Mouse (Mus musculus): Measurements from ENCODE around the gene Teddm1b. TPM values are rescaled to one million over a fixed set of nuclear protein-coding genes. Genes with fewer than 3 reads are reported as not detected.
"Not testable (repeated sequence)": the region's sequence is repeated elsewhere in the genome, so short reads cannot be mapped to it uniquely, and the experiment has no call there.

The Teddm1b gene
- polyA plus RNA-seq (2015; fragmentation: Nextera tagmentation; extraction: Ambion mirVana), result 0.18 and 0.29 TPM in 2 replicates

GRCm38 (mm10) chr1:153874045-153874444, at the start of gene Teddm1b:
TSS of gene Teddm1b (plus strand) at chr1:153874345.
- no peak within 1 kb of the TSS for H3K9ac ChIP-seq
- no peak within 1 kb of the TSS for H3K27ac ChIP-seq
- H3K36me3 ChIP-seq, result no peaks in the 10 kb centered on the region
- H3K4me2 ChIP-seq (replicated peaks), result no peak within 1 kb of the TSS
- no peak for ATAC-seq
- no peaks in the 10 kb centered on the region; the same call in 1 of the 2 replicates for H3K27me3 ChIP-seq (replicated peaks)
- 78% methylated on average over 6 of the region's 6 CpGs for WGBS
- H3K4me1 ChIP-seq (replicated peaks), result no peaks in the 10 kb centered on the region
- no peaks in the 10 kb centered on the region for H3K9me3 ChIP-seq
- no peak within 1 kb of the TSS for H3K4me3 ChIP-seq (replicated peaks)

DNA sequence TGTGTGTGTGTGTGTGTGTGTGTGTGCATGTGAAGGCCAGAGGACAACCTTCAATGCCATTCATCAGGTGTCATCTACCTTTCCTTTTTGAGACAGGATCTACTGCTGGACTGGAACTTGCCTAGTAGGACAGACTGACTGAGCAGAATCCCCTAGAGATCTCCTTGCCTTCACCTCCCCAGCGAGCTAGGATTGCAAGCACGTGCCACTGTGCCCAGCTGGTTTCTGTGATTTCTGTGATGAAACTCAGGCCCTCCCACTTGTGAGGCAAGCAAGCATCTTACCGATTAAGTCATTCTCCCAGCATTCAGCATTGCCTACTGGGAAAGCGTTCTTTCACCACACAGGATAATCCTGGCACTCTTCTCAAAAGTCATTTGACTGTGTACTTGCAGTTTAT, 43.4 kb upstream of the Teddm1b start:
- Histone ChIP-seq H3K27ac (no peak overlapping the region), H3K4me3 (replicated peaks) (no peak overlapping the region), H3K9me3 (no peaks in the 10 kb centered on the region), H3K9ac (no peak overlapping the region), H3K4me1 (replicated peaks) (no peaks in the 10 kb centered on the region), H3K36me3 (no peaks in the 10 kb centered on the region), H3K27me3 (replicated peaks) (no peaks in the 10 kb centered on the region), H3K4me2 (replicated peaks) (no peak overlapping the region)
- no peak for ATAC-seq
- WGBS, result 77% methylated on average over 4 of the region's 4 CpGs

DNA sequence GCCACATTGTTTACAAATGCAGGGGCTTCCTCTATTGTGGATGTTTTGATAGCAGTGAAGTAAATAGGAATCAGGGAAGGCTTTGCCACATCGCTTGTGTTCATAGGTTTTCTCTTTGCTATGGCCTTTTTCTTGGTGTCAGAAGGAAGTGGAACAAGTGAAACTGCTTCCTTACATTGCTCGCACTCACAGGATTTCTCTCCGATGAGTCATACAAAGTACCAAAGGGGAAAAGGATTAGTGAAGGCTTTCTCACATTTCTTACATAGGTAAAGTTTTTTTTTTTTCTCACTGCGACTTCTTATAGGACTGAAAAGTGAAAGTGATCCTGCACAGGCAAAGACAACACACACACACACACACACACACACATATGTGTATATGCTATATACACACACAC, 38.1 kb upstream of the Teddm1b start:
- no peak for ATAC-seq
- Histone ChIP-seq H3K9ac (no peak overlapping the region), H3K4me2 (replicated peaks) (no peak overlapping the region), H3K27me3 (replicated peaks) (no peaks in the 10 kb centered on the region), H3K4me1 (replicated peaks) (no peaks in the 10 kb centered on the region), H3K36me3 (no peaks in the 10 kb centered on the region), H3K9me3 (no peaks in the 10 kb centered on the region), H3K27ac (no peak overlapping the region), H3K4me3 (replicated peaks) (no peak overlapping the region)
- 70% methylated on average over 4 of the region's 4 CpGs for WGBS

DNA sequence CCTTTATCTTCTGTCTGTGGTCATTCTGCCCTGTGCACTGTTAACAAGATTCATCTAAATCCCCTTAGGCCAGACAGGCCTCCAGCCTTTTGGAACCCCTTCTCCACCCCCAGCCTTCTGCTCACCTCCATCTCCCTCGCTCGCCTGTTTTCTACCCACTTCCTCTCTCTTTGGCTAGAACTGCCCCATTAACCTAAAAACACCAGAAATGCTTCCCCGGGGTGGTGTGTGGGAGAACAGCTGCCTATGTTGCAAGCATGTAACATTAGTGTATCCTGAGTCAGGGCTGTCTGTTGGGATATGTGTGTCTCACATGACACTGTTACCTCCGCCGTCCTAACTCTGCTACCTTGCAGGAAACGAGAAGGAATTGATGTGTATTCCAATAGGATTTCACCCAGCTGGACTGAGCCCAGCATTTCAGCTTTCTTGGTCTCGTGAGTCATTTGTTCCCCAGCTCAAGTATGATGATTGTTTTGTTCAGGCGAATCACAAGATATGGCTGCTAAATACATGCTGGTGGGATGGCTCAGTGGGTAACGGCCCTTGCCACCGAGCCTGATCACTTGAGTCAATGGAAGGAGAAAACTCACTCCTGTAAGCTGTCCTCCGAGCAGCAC, 31.9 kb upstream of the Teddm1b start:
- no peak overlapping the region for H3K27ac ChIP-seq
- H3K27me3 ChIP-seq (replicated peaks), result no peaks in the 10 kb centered on the region
- H3K4me2 ChIP-seq (replicated peaks), result no peak overlapping the region
- no peak overlapping the region for H3K9ac ChIP-seq
- no peaks in the 10 kb centered on the region for H3K4me1 ChIP-seq (replicated peaks)
- no peaks in the 10 kb centered on the region for H3K36me3 ChIP-seq
- WGBS, result 86% methylated on average over 11 of the region's 11 CpGs
- ATAC-seq, result no peak
- no peak overlapping the region for H3K4me3 ChIP-seq (replicated peaks)
- no peaks in the 10 kb centered on the region for H3K9me3 ChIP-seq

- Histone ChIP-seq H3K4me3 (replicated peaks) (no peak within 1 kb of the TSS), H3K4me1 (replicated peaks) (no peaks in the 10 kb centered on the region), H3K9ac (no peak within 1 kb of the TSS), H3K4me2 (replicated peaks) (no peak within 1 kb of the TSS), H3K9me3 (no peaks in the 10 kb centered on the region), H3K27ac (no peak within 1 kb of the TSS), H3K27me3 (replicated peaks) (no peaks in the 10 kb centered on the region), H3K36me3 (no peaks in the 10 kb centered on the region)
- WGBS, result 95% methylated on average over 8 of the region's 8 CpGs
- no peak for ATAC-seq
Observed at GRCm38 (mm10) chr1:153844042-153844441, 30.1 kb upstream of the Teddm1b start, which contains the start of gene Rgsl1. TSS of gene Rgsl1 (minus strand) at chr1:153844142.

- Histone ChIP-seq H3K4me1 (replicated peaks) (no peaks in the 10 kb centered on the region), H3K4me3 (replicated peaks) (no peak overlapping the region), H3K9ac (no peak overlapping the region), H3K9me3 (no peaks in the 10 kb centered on the region), H3K27me3 (replicated peaks) (no peaks in the 10 kb centered on the region), H3K4me2 (replicated peaks) (no peak overlapping the region), H3K36me3 (no peaks in the 10 kb centered on the region), H3K27ac (no peak overlapping the region)
- 84% methylated on average over 7 of the region's 7 CpGs for WGBS
- no peak for ATAC-seq
Observed at GRCm38 (mm10) chr1:153846420-153846819, 27.7 kb upstream of the Teddm1b start.

GRCm38 (mm10) chr1:153846867-153847266, 27.3 kb upstream of the Teddm1b start:
- H3K4me1 ChIP-seq (replicated peaks), result no peaks in the 10 kb centered on the region
- H3K4me3 ChIP-seq (replicated peaks), result no peak overlapping the region
- H3K27me3 ChIP-seq (replicated peaks), result no peaks in the 10 kb centered on the region
- no peak overlapping the region for H3K4me2 ChIP-seq (replicated peaks)
- WGBS, result 29% methylated on average over 6 of the region's 6 CpGs
- H3K9me3 ChIP-seq, result no peaks in the 10 kb centered on the region
- H3K9ac ChIP-seq, result no peak overlapping the region
- ATAC-seq, result no peak
- no peaks in the 10 kb centered on the region for H3K36me3 ChIP-seq
- no peak overlapping the region for H3K27ac ChIP-seq

DNA sequence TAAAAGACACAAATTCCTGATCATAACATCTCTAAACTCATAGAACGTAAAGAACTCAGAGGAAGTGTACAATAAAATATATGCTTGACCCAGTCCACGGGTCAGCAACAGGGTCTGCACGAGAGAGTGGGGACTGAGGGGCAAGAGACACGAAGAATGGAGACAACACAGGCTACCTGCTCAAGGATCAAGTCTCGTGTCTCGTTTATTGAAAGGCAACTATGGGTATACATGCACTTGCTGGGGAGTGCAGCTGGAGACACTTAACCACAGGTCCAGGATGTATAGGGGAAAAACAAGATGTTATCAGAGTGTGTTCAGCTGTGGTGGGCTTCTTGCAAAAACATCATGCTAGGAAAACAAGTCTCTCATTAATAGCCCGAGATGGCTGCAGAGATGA, 21.4 kb upstream of the Teddm1b start:
- ATAC-seq; H3K4me3 ChIP-seq (replicated peaks); H3K27ac ChIP-seq; H3K4me2 ChIP-seq (replicated peaks); H3K36me3 ChIP-seq; H3K4me1 ChIP-seq (replicated peaks); H3K9me3 ChIP-seq; H3K9ac ChIP-seq; H3K27me3 ChIP-seq (replicated peaks): not testable (repeated sequence)
- 70% methylated on average over 7 of the region's 7 CpGs for WGBS

DNA sequence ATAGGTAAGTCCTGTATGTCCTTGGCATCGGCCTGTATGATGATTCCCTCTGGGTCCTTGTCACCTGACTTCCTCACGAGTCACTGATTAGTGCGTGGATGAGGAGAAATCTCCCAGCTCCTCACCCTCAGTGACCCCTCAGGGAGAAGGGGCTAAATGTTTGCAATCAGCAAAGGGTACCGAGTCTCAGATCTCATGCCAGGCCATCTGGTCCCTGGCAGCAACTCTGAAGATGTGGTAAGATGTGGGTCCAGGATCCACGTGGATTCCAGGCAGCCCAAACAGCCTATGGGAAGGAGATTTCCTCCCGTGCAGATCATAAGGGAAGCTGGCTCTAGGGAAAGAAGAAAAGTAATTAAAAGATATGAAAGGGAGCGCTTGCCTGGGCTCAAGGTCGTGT, 18.2 kb upstream of the Teddm1b start:
- Histone ChIP-seq H3K9me3 (no peaks in the 10 kb centered on the region), H3K9ac (no peak overlapping the region), H3K4me3 (replicated peaks) (no peak overlapping the region), H3K4me1 (replicated peaks) (no peaks in the 10 kb centered on the region), H3K4me2 (replicated peaks) (no peak overlapping the region), H3K27ac (no peak overlapping the region), H3K36me3 (no peaks in the 10 kb centered on the region), H3K27me3 (replicated peaks) (no peaks in the 10 kb centered on the region)
- 75% methylated on average over 8 of the region's 8 CpGs for whole genome bisulfite sequencing
- ATAC-seq, result no peak

DNA sequence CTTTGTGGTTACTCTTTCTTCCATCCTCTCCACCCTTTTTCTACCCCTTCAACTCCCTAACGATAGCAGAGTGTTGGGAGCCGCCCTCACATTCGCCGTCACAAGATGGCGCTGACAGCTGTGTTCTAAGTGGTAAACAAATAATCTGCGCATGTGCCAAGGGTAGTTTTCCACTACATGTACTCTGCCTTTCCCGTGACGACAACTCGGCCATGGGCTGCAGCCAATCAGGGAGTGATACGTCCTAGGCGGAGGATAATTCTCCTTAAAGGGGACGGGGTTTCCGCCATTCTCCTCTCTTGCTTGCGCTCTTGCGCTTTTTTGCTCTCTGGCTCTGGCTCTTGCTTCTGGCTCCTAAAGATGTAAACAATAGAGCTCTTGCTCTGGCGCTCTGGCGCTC, 6.2 kb downstream of the Teddm1b start:
- WGBS, result 94% methylated on average over 17 of the region's 17 CpGs
- not testable (repeated sequence) for H3K4me3 ChIP-seq (replicated peaks)

GRCm38 (mm10) chr1:153886024-153886633, 12.0 kb downstream of the Teddm1b start:
- Histone ChIP-seq H3K27ac (no peak overlapping the region), H3K9me3 (no peaks in the 10 kb centered on the region), H3K27me3 (replicated peaks) (no peaks in the 10 kb centered on the region), H3K9ac (no peak overlapping the region), H3K4me3 (replicated peaks) (no peak overlapping the region), H3K4me1 (replicated peaks) (no peaks in the 10 kb centered on the region), H3K4me2 (replicated peaks) (0 out of 2 replicates have a peak overlapping the region, but pooled peaks have one; percentile 6), H3K36me3 (no peaks in the 10 kb centered on the region)
- ATAC-seq, result no peak
- 30% methylated on average over 17 of the region's 17 CpGs for WGBS

More for the DNA sequence above, 6.2 kb downstream of the Teddm1b start:
- not testable (repeated sequence) for ATAC-seq; H3K4me1 ChIP-seq (replicated peaks); H3K4me2 ChIP-seq (replicated peaks); H3K27me3 ChIP-seq (replicated peaks); H3K9ac ChIP-seq; H3K27ac ChIP-seq; H3K9me3 ChIP-seq; H3K36me3 ChIP-seq

GRCm38 (mm10) chr1:153890121-153890520, 16.0 kb downstream of the Teddm1b start:
- Histone ChIP-seq H3K27ac (no peak overlapping the region), H3K9me3 (no peaks in the 10 kb centered on the region), H3K36me3 (no peaks in the 10 kb centered on the region), H3K27me3 (replicated peaks) (no peaks in the 10 kb centered on the region), H3K4me2 (replicated peaks) (no peak overlapping the region), H3K4me3 (replicated peaks) (no peak overlapping the region), H3K9ac (no peak overlapping the region), H3K4me1 (replicated peaks) (no peaks in the 10 kb centered on the region)
- WGBS, result 90% methylated on average over 10 of the region's 10 CpGs
- ATAC-seq, result no peak

DNA sequence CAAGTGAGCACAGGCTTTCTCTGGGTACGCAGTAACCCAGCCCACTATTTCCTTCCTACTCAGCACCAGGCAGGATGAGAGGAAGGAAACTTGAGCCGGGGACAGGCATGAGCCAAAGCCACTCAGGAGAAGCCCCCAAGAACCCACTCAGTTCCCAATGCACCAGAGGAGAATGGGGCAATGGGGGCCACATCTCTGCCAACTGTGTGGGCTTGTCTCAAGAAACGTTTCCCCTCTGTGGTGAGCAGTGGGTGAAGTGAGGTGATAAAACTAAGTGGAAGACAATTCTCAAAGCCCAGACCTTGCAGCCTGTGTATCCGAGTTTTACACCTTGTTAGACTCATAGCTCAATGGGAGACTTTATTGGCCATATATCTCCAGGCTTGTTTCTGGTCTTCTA, 17.3 kb downstream of the Teddm1b start, which contains the start of gene Teddm1a:
Gene Teddm1a (plus strand): TSS at position 301 of the 400 bp plus-strand sequence.
- no peaks in the 10 kb centered on the region for H3K36me3 ChIP-seq
- H3K9me3 ChIP-seq, result no peaks in the 10 kb centered on the region
- no peak within 1 kb of the TSS for H3K4me2 ChIP-seq (replicated peaks)
- no peak within 1 kb of the TSS for H3K9ac ChIP-seq
- no peak for ATAC-seq
- H3K4me3 ChIP-seq (replicated peaks), result no peak within 1 kb of the TSS
- H3K27me3 ChIP-seq (replicated peaks), result no peaks in the 10 kb centered on the region
- H3K4me1 ChIP-seq (replicated peaks), result no peaks in the 10 kb centered on the region
- WGBS, result 56% methylated on average over 4 of the region's 4 CpGs
- no peak within 1 kb of the TSS for H3K27ac ChIP-seq

Data from intestine, embryonic 15.5 days (tissue).